Mouse (Mus musculus) bone marrow macrophage, adult 2 months (primary cell): Measurements from ENCODE around the gene Ccdc92b.

Source experiments
- CTCF ChIP-seq: IDR thresholded peaks from 2 replicates; pipeline ENCODE4 v1.5.1; 2012; ENCODE audit warnings: low read depth, mild to moderate bottlenecking, low read length, moderate library complexity
- POLR2A ChIP-seq: IDR thresholded peaks from 2 replicates; pipeline ENCODE4 v1.6.1; 2012; ENCODE audit warnings: mild to moderate bottlenecking, low read depth, low read length, borderline replicate concordance

DNA sequence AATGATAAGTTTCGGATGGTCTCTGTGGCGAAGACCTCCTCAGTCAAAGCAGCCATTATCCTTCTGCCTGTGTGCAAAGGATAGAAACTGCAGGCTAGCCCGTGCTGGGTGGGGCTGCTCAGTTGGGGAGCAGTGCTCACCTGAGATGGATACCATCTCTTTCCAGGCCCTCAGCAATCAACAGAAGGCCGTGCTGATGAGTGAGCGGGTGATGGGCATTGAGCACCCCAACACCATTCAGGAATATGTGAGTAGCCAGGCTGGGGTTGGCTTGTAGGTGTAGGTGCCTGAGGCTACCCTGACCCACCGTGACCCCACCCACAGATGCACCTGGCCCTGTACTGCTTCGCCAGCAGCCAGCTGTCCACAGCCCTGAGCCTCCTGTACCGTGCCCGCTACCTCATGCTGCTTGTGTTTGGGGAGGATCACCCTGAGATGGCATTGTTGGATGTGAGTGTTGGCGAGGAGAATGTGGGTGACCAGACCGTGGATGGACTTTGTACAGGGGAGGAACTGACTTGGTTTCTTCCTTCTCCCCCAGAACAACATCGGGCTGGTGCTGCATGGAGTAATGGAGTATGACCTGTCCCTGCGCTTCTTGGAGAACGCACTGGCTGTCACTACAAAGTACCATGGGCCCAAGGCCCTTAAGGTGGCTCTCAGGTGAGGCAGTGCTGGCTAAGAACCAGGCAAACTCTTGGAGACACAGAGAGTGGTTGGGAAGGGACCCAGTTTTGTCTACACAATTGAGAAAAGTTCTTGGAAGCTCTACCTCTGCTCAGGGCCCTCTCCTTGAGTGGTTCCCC, 47.6 kb downstream of the Ccdc92b start:
- TF ChIP-seq CTCF (no peak), POLR2A (no peak)
